Mouse (Mus musculus): ENCODE results near the gene Hoxd4. TPM values are rescaled to one million over a fixed set of nuclear protein-coding genes. Genes with fewer than 3 reads are reported as not detected.

Hoxd4 gene
- polyA plus RNA-seq, 1 experiment: not detected

- Histone ChIP-seq H3K27me3 (ENCODE audit: control insufficient read depth, insufficient read depth, insufficient read length) (peaks cover 65% of the 10 kb centered on the region), H3K4me3 (no peak overlapping the region), H3K79me2 (ENCODE audit: control insufficient read depth, insufficient read depth) (no peaks in the 10 kb centered on the region), H3K4me2 (ENCODE audit: low read depth) (no peak overlapping the region), H3K36me3 (ENCODE audit: control insufficient read depth, insufficient read depth) (no peaks in the 10 kb centered on the region), H3ac (ENCODE audit: control insufficient read depth, insufficient read length) (no peak overlapping the region)
- TF ChIP-seq POLR2AphosphoS2 (IDR thresholded peaks at IDR 0.05; ENCODE audit: insufficient read length, low read depth): no peak
- TF ChIP-seq POLR2A (IDR thresholded peaks at IDR 0.05; ENCODE audit: insufficient read length, low read depth): no peak
- TF ChIP-seq USF1 (IDR thresholded peaks at IDR 0.05; ENCODE audit: low read depth): no peak
- no peak for TF ChIP-seq E2F4 (IDR thresholded peaks at IDR 0.05; ENCODE audit: insufficient read depth)
- no peak for TF ChIP-seq MAX (IDR thresholded peaks at IDR 0.05; ENCODE audit: low read depth)
- no peak for TF ChIP-seq MYOD1 (IDR thresholded peaks at IDR 0.05; ENCODE audit: control insufficient read depth in 1 of 3, insufficient read length in 2 of 3, low read depth in 2 of 3)
- no peak for TF ChIP-seq CEBPB (IDR thresholded peaks at IDR 0.05; ENCODE audit: insufficient read depth, poor library complexity, severe bottlenecking)
- no peak for TF ChIP-seq TCF12 (IDR thresholded peaks at IDR 0.05; ENCODE audit: insufficient read depth, poor library complexity, severe bottlenecking)
- TF ChIP-seq TCF3 (IDR thresholded peaks at IDR 0.05; ENCODE audit: insufficient read length, low read depth): no peak
- no peak for TF ChIP-seq MYOG (IDR thresholded peaks at IDR 0.05; ENCODE audit: control insufficient read depth in 1 of 3, insufficient read depth in 1 of 3, insufficient read length in 2 of 3, low read depth in 2 of 3)
- no peak for TF ChIP-seq REST (IDR thresholded peaks at IDR 0.05; ENCODE audit: insufficient read depth, insufficient read length)
- no peak for TF ChIP-seq SRF (IDR thresholded peaks at IDR 0.05; ENCODE audit: control insufficient read depth, insufficient read length, low read depth)
Observed at GRCm38 (mm10) chr2:74734451-74734850, 22.7 kb downstream of the Hoxd4 start.

DNA sequence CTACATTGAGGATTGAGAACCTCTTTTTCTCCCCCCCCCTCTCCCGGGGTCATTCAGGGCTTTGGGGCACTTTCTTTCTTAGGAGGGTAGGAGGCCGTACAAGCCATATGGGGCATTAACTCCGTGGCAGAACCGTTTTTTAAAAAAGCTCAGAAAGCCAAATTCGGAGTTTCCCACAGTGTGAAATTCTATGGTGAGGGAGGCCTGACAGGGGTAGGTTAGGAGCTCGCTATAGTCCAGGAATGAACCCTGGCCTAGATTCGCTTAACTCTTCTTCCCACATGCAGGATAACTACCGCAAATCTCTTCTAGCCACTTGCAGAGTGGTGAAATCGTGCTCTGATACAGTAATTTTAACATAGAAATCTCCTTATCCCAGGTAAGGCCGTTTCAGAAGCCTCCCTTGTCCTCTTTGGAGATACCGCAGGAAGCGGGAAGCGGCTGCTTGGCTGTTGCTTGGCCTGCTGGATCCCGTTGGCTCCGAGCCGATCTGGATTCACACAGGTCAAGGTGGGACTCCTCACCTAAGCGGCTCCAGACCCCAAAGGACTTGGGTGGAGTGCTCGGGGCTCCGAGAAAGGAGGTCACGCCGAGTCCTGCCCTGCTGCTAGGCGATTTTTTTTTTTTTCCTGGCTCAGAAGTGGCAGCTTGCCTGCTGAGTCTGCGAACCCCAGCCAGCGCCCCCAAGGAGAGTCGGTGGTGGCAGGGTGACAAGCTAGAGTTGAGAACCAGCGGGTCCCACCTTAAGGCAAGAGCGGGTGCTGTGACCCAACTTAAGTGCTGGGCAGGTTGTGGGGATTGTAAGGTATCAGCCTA is 23.5 kb downstream of the Hoxd4 start:
- Histone ChIP-seq H3K4me3 (no peak overlapping the region), H3ac (ENCODE audit: control insufficient read depth, insufficient read length) (no peak overlapping the region), H3K36me3 (ENCODE audit: control insufficient read depth, insufficient read depth) (no peaks in the 10 kb centered on the region), H3K27me3 (ENCODE audit: control insufficient read depth, insufficient read depth, insufficient read length) (peaks cover 72% of the 10 kb centered on the region), H3K4me2 (ENCODE audit: low read depth) (no peak overlapping the region), H3K79me2 (ENCODE audit: control insufficient read depth, insufficient read depth) (no peaks in the 10 kb centered on the region)
- TF ChIP-seq SRF (IDR thresholded peaks at IDR 0.05; ENCODE audit: control insufficient read depth, insufficient read length, low read depth): no peak
- no peak for TF ChIP-seq E2F4 (IDR thresholded peaks at IDR 0.05; ENCODE audit: insufficient read depth)
- TF ChIP-seq POLR2AphosphoS2 (IDR thresholded peaks at IDR 0.05; ENCODE audit: insufficient read length, low read depth): no peak
- TF ChIP-seq POLR2A (IDR thresholded peaks at IDR 0.05; ENCODE audit: insufficient read length, low read depth): no peak
- TF ChIP-seq USF1 (IDR thresholded peaks at IDR 0.05; ENCODE audit: low read depth): no peak

GRCm38 (mm10) chr2:74735851-74736687 is 24.3 kb downstream of the Hoxd4 start:
- Histone ChIP-seq H3K36me3 (ENCODE audit: control insufficient read depth, insufficient read depth) (no peaks in the 10 kb centered on the region), H3K4me2 (ENCODE audit: low read depth) (no peak overlapping the region)

GRCm38 (mm10) chr2:74736688-74737577 is 25.2 kb downstream of the Hoxd4 start:
- no peak for TF ChIP-seq USF1 (IDR thresholded peaks at IDR 0.05; ENCODE audit: low read depth)
- TF ChIP-seq POLR2AphosphoS2 (IDR thresholded peaks at IDR 0.05; ENCODE audit: insufficient read length, low read depth): no peak
- TF ChIP-seq MYOD1 (IDR thresholded peaks at IDR 0.05; ENCODE audit: control insufficient read depth in 1 of 3, insufficient read length in 2 of 3, low read depth in 2 of 3): no peak
- no peak for TF ChIP-seq MAX (IDR thresholded peaks at IDR 0.05; ENCODE audit: low read depth)
- TF ChIP-seq MYOG (IDR thresholded peaks at IDR 0.05; ENCODE audit: control insufficient read depth in 1 of 3, insufficient read depth in 1 of 3, insufficient read length in 2 of 3, low read depth in 2 of 3): no peak
- TF ChIP-seq SRF (IDR thresholded peaks at IDR 0.05; ENCODE audit: control insufficient read depth, insufficient read length, low read depth): no peak
- TF ChIP-seq TCF12 (IDR thresholded peaks at IDR 0.05; ENCODE audit: insufficient read depth, poor library complexity, severe bottlenecking): no peak
- TF ChIP-seq TCF3 (IDR thresholded peaks at IDR 0.05; ENCODE audit: insufficient read length, low read depth): no peak
- no peak for TF ChIP-seq POLR2A (IDR thresholded peaks at IDR 0.05; ENCODE audit: insufficient read length, low read depth)
- TF ChIP-seq REST (IDR thresholded peaks at IDR 0.05; ENCODE audit: insufficient read depth, insufficient read length): no peak
- TF ChIP-seq CEBPB (IDR thresholded peaks at IDR 0.05; ENCODE audit: insufficient read depth, poor library complexity, severe bottlenecking): no peak
- TF ChIP-seq E2F4 (IDR thresholded peaks at IDR 0.05; ENCODE audit: insufficient read depth): no peak
- H3K79me2 ChIP-seq (ENCODE audit: control insufficient read depth, insufficient read depth): no peaks in the 10 kb centered on the region
- H3K36me3 ChIP-seq (ENCODE audit: control insufficient read depth, insufficient read depth): no peaks in the 10 kb centered on the region
- H3ac ChIP-seq (ENCODE audit: control insufficient read depth, insufficient read length): no peak overlapping the region
- no peak overlapping the region for H3K4me2 ChIP-seq (ENCODE audit: low read depth)
- H3K4me3 ChIP-seq: no peak overlapping the region
- H3K27me3 ChIP-seq (ENCODE audit: control insufficient read depth, insufficient read depth, insufficient read length): peaks cover 75% of the 10 kb centered on the region

More at GRCm38 (mm10) chr2:74735851-74736687, 24.3 kb downstream of the Hoxd4 start:
- Histone ChIP-seq H3K4me3 (no peak overlapping the region), H3ac (ENCODE audit: control insufficient read depth, insufficient read length) (no peak overlapping the region), H3K27me3 (ENCODE audit: control insufficient read depth, insufficient read depth, insufficient read length) (peaks cover 75% of the 10 kb centered on the region), H3K79me2 (ENCODE audit: control insufficient read depth, insufficient read depth) (no peaks in the 10 kb centered on the region)
- TF ChIP-seq REST (IDR thresholded peaks at IDR 0.05; ENCODE audit: insufficient read depth, insufficient read length) (no peak), USF1 (IDR thresholded peaks at IDR 0.05; ENCODE audit: low read depth) (peak; percentile 18), TCF3 (IDR thresholded peaks at IDR 0.05; ENCODE audit: insufficient read length, low read depth) (no peak), CEBPB (IDR thresholded peaks at IDR 0.05; ENCODE audit: insufficient read depth, poor library complexity, severe bottlenecking) (no peak), MYOG (IDR thresholded peaks at IDR 0.05; ENCODE audit: control insufficient read depth in 1 of 3, insufficient read depth in 1 of 3, insufficient read length in 2 of 3, low read depth in 2 of 3) (no peak), SRF (IDR thresholded peaks at IDR 0.05; ENCODE audit: control insufficient read depth, insufficient read length, low read depth) (no peak)

Measured in myocyte (in vitro differentiated cells).